Mouse (Mus musculus) neural tube, embryonic 12.5 days (tissue): ENCODE data around the gene Masp1. TPM values are rescaled to one million over a fixed set of nuclear protein-coding genes. Genes with fewer than 3 reads are reported as not detected.

Source experiments
- ATAC-seq: fragments of 200-750 bp; cut with Nextera tagmentation; 2 replicates; pipeline ENCODE4 v1.8.0; 2017; ENCODE audit warnings: low read depth, mild to moderate bottlenecking, moderate TSS enrichment, moderate library complexity; ENCODE audit not compliant: low FRiP score
- H3K27ac ChIP-seq: fragments of 300-500 bp; sonication (generic); 2 replicates; pipeline ENCODE4 v1.5.1; 2016
- H3K27me3 ChIP-seq: fragments of 300-500 bp; sonication (generic); replicated peaks from 2 replicates; pipeline ENCODE4 v1.6.1; 2016; ENCODE audit warnings: mild to moderate bottlenecking
- H3K36me3 ChIP-seq: fragments of 300-500 bp; sonication (generic); 2 replicates; pipeline ENCODE4 v1.6.1; 2016; ENCODE audit warnings: mild to moderate bottlenecking
- H3K4me1 ChIP-seq: fragments of 300-500 bp; sonication (generic); 2 replicates; pipeline ENCODE4 v1.6.1; 2016
- H3K4me2 ChIP-seq: fragments of 300-500 bp; sonication (generic); replicated peaks from 2 replicates; pipeline ENCODE4 v1.6.1; 2016; ENCODE audit warnings: mild to moderate bottlenecking
- H3K4me3 ChIP-seq: fragments of 300-500 bp; sonication (generic); 2 replicates; pipeline ENCODE4 v1.5.1; 2016
- H3K9ac ChIP-seq: fragments of 300-500 bp; sonication (generic); 2 replicates; pipeline ENCODE4 v1.6.1; 2016; ENCODE audit warnings: mild to moderate bottlenecking
- H3K9me3 ChIP-seq: fragments of 300-500 bp; sonication (generic); 2 replicates; pipeline ENCODE4 v1.6.1; 2016; ENCODE audit warnings: mild to moderate bottlenecking
- WGBS: fragments of 180-500 bp; shearing (Covaris S2); methylation state at CpG from one replicate; pipeline ENCODE4 v1.1.7; 2016; 5-methylcytosine and 5-hydroxymethylcytosine counted together
- polyA plus RNA-seq: library from polyadenylated mRNA; unstranded; fragments of >200 nt; fragmentation: Nextera tagmentation; extraction: Ambion mirVana; gene quantifications from 2 replicates; pipeline ENCODE4 v1.2.1, GENCODE M21; 2016

Masp1 gene
- polyA plus RNA-seq, 1 experiment from 2014 or later, result 35.5 TPM

- H3K4me2 ChIP-seq, result no peak overlapping the region
- no peak for ATAC-seq
- no peaks in the 10 kb centered on the region for H3K36me3 ChIP-seq
- H3K27me3 ChIP-seq, result no peaks in the 10 kb centered on the region
- H3K9me3 ChIP-seq, result no peaks in the 10 kb centered on the region
- 84% methylated on average over 4 of the region's 4 CpGs for whole genome bisulfite sequencing
- no peaks in the 10 kb centered on the region for H3K4me1 ChIP-seq
- H3K27ac ChIP-seq, result no peak overlapping the region
- no peak overlapping the region for H3K4me3 ChIP-seq
- no peak overlapping the region for H3K9ac ChIP-seq
Observed at GRCm38 (mm10) chr16:23529186-23529585, 8.6 kb upstream of the Masp1 start.

DNA sequence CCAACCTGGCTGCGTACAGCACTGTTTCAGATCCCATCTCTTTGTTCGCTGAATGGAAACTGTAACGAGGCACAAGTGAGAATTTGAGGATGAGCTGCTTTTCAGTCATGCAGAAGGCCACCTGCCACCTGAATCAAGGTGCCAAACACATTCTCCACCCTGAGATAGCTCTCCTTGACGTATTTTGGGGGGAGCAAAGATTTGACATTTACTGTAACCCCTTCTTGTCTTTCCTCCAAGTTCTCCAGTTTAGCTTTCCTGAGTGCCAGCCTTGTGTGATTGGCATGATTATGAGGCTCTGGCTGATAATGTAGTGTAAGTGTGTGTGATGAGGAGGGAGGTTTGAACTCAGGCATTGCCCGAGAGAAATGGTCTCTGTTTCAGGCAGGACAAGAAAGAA is 1.5 kb upstream of the Masp1 start:
- H3K36me3 ChIP-seq, result no peaks in the 10 kb centered on the region
- WGBS, result 78% methylated on average over 5 of the region's 5 CpGs
- ATAC-seq, result no peak
- H3K4me3 ChIP-seq, result no peak overlapping the region
- H3K27me3 ChIP-seq, result no peaks in the 10 kb centered on the region
- no peak overlapping the region for H3K27ac ChIP-seq
- no peaks in the 10 kb centered on the region for H3K9me3 ChIP-seq
- no peak overlapping the region for H3K4me2 ChIP-seq
- H3K9ac ChIP-seq, result no peak overlapping the region
- H3K4me1 ChIP-seq, result peaks cover 40% of the 10 kb centered on the region

GRCm38 (mm10) chr16:23521092-23521491 is 477 bp upstream of the Masp1 start:
- H3K27ac ChIP-seq, result peak overlapping the region; percentile 12; the same call in 1 of the 2 replicates
- H3K36me3 ChIP-seq, result no peaks in the 10 kb centered on the region
- no peaks in the 10 kb centered on the region for H3K9me3 ChIP-seq
- ATAC-seq, result peak; percentile 42
- H3K4me3 ChIP-seq, result no peak overlapping the region
- H3K9ac ChIP-seq, result no peak overlapping the region
- WGBS, result 14% methylated on average over 5 of the region's 5 CpGs
- peaks cover 40% of the 10 kb centered on the region for H3K4me1 ChIP-seq
- peak overlapping the region; percentile 74 for H3K4me2 ChIP-seq
- no peaks in the 10 kb centered on the region for H3K27me3 ChIP-seq

DNA sequence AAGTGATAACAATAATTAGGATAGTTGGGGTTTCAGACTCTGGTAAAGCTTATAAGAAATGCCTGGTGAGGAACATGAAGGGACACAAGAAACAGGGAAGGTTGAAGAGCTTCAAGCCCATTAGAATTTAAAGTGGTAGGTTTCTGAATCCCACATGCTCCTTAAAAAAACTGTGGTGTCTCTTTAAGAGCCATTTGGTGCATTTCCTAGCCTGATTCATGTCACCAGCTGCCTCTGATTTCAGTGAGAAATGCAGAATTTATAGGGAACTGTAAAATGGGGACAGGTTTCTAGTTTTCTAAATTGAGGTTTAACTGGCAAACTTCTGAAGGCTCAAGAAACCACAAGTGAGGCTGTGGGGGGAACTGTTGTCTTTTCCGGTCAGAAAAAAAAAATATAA is 844 bp downstream of the Masp1 start:
- H3K4me2 ChIP-seq, result peak overlapping the region; percentile 74
- H3K27me3 ChIP-seq, result no peaks in the 10 kb centered on the region
- no peak for ATAC-seq
- H3K36me3 ChIP-seq, result no peaks in the 10 kb centered on the region
- peak overlapping the region; percentile 75; the same call in 1 of the 2 replicates for H3K27ac ChIP-seq
- H3K9me3 ChIP-seq, result no peaks in the 10 kb centered on the region
- H3K4me1 ChIP-seq, result peaks cover 42% of the 10 kb centered on the region
- peak overlapping the region; percentile 52 for H3K4me3 ChIP-seq
- WGBS, result 19% methylated on average over 1 of the region's 1 CpGs
- H3K9ac ChIP-seq, result peak overlapping the region; percentile 70

- peak overlapping the region; percentile 52; the same call in 1 of the 2 replicates for H3K4me3 ChIP-seq
- WGBS, result 65% methylated on average over 10 of the region's 10 CpGs
- H3K9ac ChIP-seq, result no peak overlapping the region
- ATAC-seq, result no peak
- H3K27ac ChIP-seq, result no peak overlapping the region
- H3K4me1 ChIP-seq, result peaks cover 42% of the 10 kb centered on the region
- no peaks in the 10 kb centered on the region for H3K27me3 ChIP-seq
- no peaks in the 10 kb centered on the region for H3K9me3 ChIP-seq
- peak overlapping the region; percentile 74 for H3K4me2 ChIP-seq
- H3K36me3 ChIP-seq, result peaks cover 3% of the 10 kb centered on the region
Observed at GRCm38 (mm10) chr16:23518567-23519369, 1.8 kb downstream of the Masp1 start.

DNA sequence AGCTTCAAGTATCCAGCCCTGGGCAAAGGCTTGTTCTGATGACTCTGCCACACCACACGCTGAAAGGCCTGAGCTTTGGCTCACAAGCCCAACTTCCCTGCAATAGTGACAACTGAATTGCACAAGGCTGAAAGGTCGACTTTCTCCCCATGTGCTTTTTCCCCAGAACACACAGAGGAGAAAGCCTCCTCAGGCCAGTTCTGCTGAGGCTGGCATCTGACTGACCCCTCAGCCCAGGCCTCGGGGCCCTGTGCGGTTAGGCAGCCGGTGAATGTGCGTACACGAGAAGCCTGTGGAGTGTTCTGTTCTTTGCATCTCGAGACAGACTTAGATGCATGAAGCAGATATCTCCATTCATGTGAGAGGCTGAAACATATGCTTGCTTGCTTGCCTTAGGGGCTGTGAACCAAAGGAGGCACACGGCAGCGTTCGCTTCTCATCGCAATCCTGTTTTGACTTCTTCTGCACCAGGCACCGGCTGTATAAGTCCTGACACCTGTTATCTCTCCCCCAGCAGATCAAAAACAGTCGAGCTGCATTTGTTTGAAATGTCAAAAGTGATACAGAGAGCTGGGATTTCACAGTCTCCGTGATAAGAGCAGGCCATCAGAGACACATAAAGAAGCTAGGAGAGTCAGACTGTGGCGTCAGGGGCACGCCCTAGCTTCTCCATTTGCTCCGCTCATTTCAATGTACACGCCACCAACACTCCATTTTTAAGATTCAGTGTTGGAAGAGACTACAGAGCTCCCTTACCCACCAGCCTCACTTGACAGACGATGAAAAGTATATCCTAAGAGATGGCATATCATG is 2.7 kb downstream of the Masp1 start:
- Histone ChIP-seq H3K9ac (0 out of 2 replicates have a peak overlapping the region, but pooled peaks have one; percentile 9), H3K4me1 (peaks cover 40% of the 10 kb centered on the region), H3K36me3 (peaks cover 9% of the 10 kb centered on the region), H3K27ac (no peak overlapping the region), H3K27me3 (no peaks in the 10 kb centered on the region), H3K9me3 (no peaks in the 10 kb centered on the region), H3K4me2 (peak overlapping the region; percentile 74), H3K4me3 (no peak overlapping the region)
- ATAC-seq, result no peak
- 77% methylated on average over 20 of the region's 20 CpGs for WGBS

DNA sequence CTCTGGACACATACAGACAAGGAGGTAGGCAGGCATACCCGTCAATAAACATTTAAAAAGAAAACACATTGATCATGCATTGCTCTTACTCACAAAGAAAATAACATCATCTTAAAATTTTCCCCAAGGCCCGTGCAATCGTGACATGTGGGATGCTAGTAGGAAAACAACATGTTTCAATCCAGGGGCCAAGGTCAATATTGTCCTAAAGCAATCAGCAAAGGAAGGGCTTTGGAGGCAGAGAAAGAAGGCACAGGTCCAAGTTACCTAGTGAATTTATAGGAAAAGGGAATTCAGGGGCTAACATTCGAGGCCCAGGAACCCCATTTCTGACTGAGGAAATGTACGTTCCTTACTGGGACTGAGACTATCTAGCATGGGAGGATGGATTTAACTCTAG is 3.4 kb downstream of the Masp1 start:
- 88% methylated on average over 5 of the region's 5 CpGs for WGBS
- Histone ChIP-seq H3K4me2 (peak overlapping the region; percentile 74; the same call in 1 of the 2 replicates), H3K36me3 (peaks cover 14% of the 10 kb centered on the region), H3K27ac (no peak overlapping the region), H3K4me3 (no peak overlapping the region), H3K9ac (no peak overlapping the region), H3K9me3 (no peaks in the 10 kb centered on the region), H3K27me3 (no peaks in the 10 kb centered on the region), H3K4me1 (peaks cover 33% of the 10 kb centered on the region)
- ATAC-seq, result no peak

GRCm38 (mm10) chr16:23516606-23517005 is 4.0 kb downstream of the Masp1 start:
- WGBS, result 88% methylated on average over 2 of the region's 2 CpGs
- ATAC-seq, result no peak
- Histone ChIP-seq H3K27ac (no peak overlapping the region), H3K4me2 (no peak overlapping the region), H3K4me1 (peaks cover 30% of the 10 kb centered on the region), H3K9ac (no peak overlapping the region), H3K4me3 (no peak overlapping the region), H3K27me3 (no peaks in the 10 kb centered on the region), H3K9me3 (no peaks in the 10 kb centered on the region), H3K36me3 (peaks cover 19% of the 10 kb centered on the region)

DNA sequence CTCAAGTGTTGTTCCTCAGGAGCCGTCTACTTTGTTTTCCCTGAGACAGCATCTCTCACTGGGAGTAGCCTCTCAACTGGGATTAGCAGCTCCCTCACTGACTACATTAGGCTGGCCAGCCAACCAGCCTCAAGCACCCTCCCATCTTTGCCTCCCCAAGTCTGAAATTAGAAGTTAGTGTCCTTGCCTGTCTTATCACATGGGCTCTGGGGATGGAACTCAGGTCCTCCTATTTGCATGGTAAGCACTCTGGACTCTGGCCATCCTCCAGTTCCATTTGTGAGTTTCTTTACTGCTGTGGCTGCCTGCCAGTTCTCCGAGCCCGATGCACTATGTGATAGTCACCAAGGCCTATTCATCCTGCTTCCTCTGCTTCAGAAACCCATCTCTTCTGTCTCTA is 4.8 kb downstream of the Masp1 start:
- Histone ChIP-seq H3K9ac (no peak overlapping the region), H3K4me2 (no peak overlapping the region), H3K4me1 (peaks cover 30% of the 10 kb centered on the region), H3K4me3 (no peak overlapping the region), H3K9me3 (no peaks in the 10 kb centered on the region), H3K27ac (no peak overlapping the region), H3K36me3 (peaks cover 27% of the 10 kb centered on the region), H3K27me3 (no peaks in the 10 kb centered on the region)
- no peak for ATAC-seq
- 69% methylated on average over 3 of the region's 3 CpGs for WGBS

DNA sequence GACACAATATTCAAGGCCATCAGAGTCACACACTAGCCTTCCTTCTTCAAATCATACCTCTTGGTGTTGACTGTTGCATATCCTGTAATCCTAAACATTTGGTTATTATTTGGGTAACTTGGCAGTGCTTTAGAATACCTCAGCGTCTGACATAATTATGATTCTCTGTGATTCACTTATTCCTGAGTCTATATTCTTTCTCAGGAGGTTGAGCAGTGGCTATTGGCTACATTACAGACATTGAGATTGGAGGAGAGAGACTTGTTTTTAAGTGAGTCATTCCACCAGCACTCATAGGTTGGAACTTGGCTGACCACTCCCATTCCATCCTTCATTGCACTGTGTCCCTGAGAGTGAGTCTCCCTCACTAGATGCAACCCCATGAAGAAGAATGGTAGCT is 7.2 kb downstream of the Masp1 start:
- peaks cover 35% of the 10 kb centered on the region for H3K36me3 ChIP-seq
- H3K27me3 ChIP-seq, result no peaks in the 10 kb centered on the region
- 88% methylated on average over 1 of the region's 1 CpGs for WGBS
- peaks cover 12% of the 10 kb centered on the region for H3K4me1 ChIP-seq
- H3K9ac ChIP-seq, result no peak overlapping the region
- no peaks in the 10 kb centered on the region for H3K9me3 ChIP-seq
- no peak overlapping the region for H3K4me3 ChIP-seq
- H3K27ac ChIP-seq, result no peak overlapping the region
- H3K4me2 ChIP-seq, result no peak overlapping the region
- ATAC-seq, result no peak

- no peak overlapping the region for H3K4me3 ChIP-seq
- peaks cover 2% of the 10 kb centered on the region; the same call in 1 of the 2 replicates for H3K4me1 ChIP-seq
- no peak overlapping the region for H3K9ac ChIP-seq
- H3K36me3 ChIP-seq, result peaks cover 35% of the 10 kb centered on the region
- H3K27me3 ChIP-seq, result no peaks in the 10 kb centered on the region
- no peak overlapping the region for H3K27ac ChIP-seq
- H3K4me2 ChIP-seq, result no peak overlapping the region
- H3K9me3 ChIP-seq, result no peaks in the 10 kb centered on the region
- no peak for ATAC-seq
- 81% methylated on average over 4 of the region's 4 CpGs for whole genome bisulfite sequencing
Observed at GRCm38 (mm10) chr16:23511166-23511935, 9.3 kb downstream of the Masp1 start.
